Mouse (Mus musculus): ENCODE measurements around the gene Dennd4b.
"Not testable (repeated sequence)": the region's sequence is repeated elsewhere in the genome, so short reads cannot be mapped to it uniquely, and the experiment has no call there.

Gene Dennd4b

DNA sequence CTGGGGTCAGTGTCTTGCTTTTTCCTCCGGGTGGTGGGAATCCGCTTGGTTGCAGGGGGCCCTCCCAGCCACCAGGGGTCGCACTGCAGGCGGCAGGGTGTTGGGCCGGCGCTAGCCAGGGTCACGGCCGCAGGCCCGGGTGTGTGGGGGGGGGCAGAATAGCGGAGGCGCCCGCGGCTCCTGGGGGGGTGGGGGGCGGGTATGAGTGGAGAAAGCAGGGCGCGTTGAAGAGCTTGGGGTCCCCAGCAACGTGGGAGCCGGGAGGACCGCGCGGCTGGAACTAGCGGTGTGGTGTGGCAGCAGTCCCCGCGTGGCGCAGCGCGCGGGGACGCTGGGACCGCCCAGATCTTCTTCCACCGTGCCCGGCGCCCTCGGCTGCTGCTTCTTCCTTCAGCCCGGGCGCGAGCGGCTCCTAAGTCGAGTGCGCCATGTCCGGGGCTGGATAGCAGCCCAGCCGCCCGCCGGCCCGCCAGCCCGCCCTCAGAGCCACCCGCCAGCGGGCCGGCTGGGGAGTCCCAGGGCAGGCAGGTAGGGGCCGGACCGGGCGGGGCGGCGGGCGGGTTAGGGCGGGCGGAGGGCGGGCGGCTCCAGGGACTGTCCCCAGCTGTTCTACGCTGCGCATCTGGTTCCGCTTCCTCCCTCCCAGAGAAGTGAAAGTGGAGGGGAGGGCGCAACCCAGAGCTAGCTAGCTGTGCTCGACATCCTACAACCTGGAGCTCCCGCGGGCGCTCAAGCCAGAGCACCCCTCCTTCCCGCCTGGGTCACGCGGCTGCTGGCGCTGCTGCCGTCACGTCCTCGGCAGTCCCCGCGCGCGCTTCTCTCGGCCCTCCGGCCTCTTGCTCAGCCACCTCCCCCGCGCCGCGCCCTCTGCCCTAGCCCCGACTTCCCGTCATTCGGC is at the start of gene Dennd4b:
Gene Dennd4b (plus strand): TSS at position 152 of the 898 bp plus-strand sequence.
- peak; percentile 94 for DNase-seq (ENCODE audit: extremely low spot score, low spot score)

DNA sequence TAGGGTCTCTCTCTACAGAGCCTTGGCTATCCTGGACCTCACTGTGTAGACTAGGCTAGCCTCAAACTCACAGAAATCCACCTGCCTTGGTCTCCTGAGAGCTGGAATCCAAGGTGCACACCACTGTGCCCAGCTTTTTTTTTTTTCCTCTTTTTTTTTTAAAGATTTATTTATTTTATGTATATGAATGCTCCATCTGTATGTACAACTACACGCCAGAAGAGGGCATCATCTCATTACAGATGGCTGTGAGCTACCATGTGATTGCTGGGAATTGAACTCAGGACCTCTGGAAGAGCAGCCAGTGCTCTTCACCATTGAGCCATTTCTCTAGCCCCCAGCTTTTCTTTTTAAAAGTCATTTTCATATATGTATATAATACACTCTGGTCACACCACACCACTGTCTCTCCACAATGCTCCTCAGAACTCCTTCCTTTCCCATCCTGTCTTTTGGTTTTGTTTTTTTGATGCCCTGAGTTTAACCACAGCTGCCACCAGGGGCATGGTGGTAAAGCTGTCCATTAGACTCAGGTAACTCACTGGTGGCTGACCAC is 49.1 kb upstream of the Dennd4b start:
- no peak for DNase-seq (ENCODE audit: extremely low spot score, low spot score)

DNA sequence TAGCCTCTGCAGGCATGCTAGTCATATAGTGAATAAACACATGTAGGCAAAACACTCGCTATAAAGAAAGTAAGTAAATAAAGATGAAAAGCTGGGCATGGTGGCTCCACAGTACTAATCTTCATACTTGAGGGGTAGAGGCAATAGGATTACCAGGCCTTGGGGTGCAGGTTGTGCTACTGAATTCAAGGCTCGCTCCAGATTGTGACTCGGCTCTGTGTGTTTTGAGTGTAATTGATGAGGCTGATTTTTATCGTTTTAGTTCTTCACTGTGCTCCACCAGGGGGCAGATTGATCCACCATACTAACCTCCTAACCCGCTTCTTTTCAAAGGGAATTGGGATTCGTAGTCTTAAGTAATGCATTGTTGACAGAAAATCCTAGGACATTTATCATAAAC is 44.9 kb upstream of the Dennd4b start:
- DNase-seq (ENCODE audit: extremely low spot score, low spot score) = peak; percentile 51

DNA sequence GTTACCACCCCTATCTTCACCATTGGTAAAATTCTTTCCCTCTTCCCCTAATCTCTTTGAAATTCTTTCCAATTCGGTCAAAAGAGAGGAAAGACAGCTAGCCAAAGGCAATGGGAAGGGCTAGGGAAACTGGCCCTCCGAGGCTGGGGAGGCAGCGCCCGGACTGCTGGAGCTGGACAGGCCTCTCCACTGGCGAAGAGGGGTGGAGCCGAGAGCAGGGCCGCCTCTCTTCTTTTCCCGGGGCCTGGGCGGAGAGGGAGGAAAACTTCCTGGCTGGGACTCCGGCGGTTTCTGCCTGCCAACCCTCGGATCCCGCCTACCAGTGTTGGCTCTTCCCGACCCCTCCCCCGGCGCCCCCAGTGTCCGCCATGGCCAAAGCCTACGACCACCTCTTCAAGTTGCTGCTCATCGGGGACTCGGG is 44.4 kb upstream of the Dennd4b start:
- peak; percentile 75 for DNase-seq (ENCODE audit: extremely low spot score, low spot score)

DNA sequence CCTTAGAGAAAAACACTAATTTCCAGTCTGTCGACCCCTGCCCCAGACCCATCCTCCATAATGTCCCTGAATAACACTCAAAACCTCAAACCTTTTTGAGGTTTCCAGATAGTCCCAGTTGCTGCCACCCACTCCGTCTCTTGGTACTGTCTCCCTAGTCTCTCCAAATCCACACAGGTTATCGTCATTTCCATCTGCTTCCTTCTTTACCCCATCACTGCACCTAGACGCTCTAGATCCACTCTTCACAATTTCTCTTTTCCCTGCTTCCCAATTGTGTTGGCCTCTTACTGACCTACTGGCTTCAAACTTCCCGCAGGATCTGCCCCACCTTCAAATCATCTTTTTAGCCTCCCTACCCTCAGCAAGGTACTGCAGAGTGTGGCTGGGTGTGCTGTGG is 43.9 kb upstream of the Dennd4b start:
- no peak for DNase-seq (ENCODE audit: extremely low spot score, low spot score)

DNA sequence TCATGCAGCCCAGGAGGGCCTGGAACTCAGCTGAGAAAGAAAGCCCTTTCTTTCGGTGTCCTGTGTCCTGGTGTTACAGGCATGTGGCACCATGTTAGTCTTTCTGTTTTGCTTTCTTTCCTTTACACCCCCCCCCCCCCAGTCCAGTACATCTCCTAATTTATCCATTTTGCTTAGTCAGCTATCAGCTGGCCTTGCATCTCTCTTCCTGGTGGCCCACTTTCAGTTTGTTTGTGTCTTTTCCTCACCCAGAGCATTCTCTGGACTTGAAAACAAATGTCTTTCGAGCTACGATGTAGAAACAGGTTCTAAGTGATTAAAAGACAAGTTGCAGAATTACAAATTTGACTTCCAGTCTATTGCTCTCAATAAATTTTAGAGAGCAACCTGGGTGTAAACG is 42.5 kb upstream of the Dennd4b start:
- DNase-seq (ENCODE audit: extremely low spot score, low spot score) = no peak

DNA sequence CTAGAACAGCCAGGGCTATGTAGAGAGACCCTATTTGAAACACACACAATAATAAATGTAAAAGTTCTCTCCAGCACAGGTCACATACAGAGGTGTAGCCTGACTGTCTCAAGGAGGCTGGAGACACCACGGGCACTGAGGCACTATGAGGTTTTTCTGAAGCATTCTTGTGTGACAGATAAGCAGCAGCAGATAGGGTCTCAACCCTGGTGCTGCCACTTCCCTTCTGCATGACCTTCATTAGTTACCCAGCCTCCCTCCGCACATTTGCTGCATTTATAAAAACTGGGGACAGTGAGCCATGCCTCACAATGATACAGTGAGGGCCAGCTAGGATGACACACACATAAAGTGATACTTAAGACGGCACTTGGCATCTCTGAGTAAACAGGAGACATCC is 42.0 kb upstream of the Dennd4b start:
- no peak for DNase-seq (ENCODE audit: extremely low spot score, low spot score)

DNA sequence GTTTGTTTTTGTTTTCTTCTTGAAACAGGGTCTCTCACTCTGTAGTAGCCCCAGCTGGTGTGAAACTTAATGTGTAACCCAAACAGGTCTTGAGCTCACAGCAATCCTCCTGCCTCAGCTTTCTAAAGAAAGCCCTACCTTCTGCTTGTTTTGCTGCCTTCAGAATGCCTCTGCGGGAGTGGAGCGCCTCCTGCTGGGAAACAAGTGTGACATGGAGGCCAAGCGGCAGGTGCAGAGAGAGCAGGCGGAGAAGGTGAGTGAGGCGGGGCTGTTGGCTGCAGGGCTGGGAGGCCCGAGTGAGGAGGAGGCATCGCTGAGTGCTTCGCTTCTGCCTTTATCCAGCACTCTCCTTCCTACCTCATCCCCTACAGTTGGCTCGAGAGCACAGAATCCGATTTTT is 40.7 kb upstream of the Dennd4b start:
- no peak for DNase-seq (ENCODE audit: extremely low spot score, low spot score)

DNA sequence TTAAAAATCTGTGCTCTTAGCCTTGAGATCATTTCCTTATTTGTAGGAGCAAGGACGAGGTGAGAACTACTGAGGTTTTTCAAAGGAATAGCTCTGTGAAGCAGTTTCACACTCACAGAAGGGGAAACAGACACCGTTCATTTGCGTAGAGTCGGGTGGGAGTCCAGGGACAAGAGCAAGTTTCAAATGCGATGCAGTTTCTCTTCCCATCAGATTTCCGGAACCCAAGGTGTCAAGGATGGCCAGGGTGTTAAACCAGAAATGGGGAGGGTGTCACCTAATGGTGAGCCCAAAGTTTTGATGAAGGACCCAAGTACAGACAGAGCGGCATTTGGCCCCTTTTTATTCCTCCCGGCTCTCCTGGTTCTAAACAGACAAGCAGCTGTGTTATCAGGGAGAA is 33.9 kb upstream of the Dennd4b start:
- DNase-seq (ENCODE audit: extremely low spot score, low spot score) = no peak

DNA sequence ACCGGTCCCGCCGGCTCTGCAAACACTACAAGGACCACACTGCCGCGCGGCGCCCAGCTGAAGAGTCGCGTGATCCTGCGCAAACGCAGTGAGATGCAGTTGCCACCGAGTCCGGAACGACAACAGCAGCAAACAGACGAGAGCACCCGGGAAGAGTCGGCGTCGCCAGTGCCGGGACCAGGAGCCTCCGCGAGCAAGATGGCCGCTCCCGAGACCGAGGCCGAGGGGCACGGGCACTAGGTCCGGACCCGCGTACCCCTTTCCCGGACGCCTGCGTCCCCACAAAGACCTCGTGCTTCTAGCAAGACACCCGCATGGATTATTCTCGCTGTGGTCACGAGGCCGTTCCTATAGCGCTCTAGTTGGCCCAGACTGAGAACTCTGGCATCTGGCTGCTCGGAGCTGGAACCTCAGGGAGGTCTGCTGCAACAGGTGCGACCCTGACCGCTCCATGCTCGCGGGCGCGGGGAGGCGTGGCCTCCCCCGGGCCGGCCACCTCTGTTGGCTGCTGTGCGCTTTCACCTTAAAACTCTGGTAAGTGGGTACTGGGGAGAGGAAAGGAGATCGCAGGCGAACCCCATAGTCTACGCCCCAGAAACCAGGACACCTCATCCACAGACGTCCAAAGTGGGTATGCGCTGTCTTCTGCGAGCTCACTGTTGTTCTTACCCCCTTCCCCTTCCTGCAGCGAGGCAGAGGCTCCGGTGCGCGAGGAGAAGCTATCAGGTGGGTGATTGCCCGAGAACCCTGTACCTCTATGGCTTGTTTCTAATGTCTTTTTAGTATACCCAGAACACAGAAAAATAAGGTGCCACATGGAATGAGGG is 33.3 kb upstream of the Dennd4b start, which contains the start of gene Jtb:
Gene Jtb (plus strand): TSS at position 91 of the 827 bp plus-strand sequence.
- peak; percentile 90 for DNase-seq (ENCODE audit: extremely low spot score, low spot score)

DNA sequence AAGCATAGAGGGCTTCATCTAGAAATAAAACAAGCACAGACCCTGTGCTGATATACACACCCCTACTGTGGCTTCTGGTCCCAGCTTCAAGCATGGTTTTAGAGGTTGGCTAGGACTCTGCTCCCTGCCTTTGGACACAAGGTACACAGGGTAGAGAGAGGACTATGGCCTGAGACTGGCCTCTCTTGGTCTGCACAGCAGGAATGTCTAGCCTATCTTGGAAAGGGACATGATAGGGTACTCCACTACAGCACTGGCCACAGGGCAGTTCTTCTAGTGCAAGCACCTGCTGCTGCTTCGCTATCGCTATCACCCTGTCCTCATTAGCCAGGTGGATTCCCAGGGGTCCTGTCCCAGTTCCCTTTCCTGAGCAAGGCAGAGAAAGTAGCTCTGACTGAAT is 23.7 kb upstream of the Dennd4b start:
- no peak for DNase-seq (ENCODE audit: extremely low spot score, low spot score)

DNA sequence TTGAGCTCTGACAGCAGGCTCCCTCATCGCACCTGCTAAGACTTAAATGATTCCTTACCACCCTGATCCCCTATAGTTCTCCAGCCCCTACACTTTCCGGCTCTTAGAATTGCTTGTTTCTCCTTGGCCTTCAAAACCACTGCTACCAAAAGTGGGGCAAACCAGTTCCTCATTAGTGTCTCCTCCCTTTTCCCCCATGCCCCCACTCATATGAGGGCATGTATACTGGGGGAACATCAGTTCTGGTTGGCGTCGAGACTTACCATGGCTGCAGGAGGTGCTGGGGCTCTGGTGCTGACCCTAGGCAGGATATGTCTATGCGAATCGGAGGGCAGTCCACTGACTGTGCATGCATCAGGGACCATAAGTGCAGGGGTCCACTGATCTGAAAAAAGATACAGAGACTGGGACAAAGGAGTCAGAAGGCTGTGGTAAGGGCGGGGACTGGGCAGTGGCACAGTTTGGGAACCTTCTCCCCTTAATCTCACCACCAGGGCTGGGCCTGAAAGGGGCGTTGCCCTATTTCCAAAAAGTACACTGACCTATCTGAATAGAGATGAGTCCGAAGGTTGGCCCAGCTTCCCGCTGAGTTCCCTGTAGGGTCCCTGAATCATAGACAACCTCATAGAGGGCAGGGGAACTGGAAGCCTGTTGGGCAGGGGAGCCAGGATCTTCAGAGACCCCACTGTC is 23.2 kb upstream of the Dennd4b start:
- DNase-seq (ENCODE audit: extremely low spot score, low spot score) = no peak

DNA sequence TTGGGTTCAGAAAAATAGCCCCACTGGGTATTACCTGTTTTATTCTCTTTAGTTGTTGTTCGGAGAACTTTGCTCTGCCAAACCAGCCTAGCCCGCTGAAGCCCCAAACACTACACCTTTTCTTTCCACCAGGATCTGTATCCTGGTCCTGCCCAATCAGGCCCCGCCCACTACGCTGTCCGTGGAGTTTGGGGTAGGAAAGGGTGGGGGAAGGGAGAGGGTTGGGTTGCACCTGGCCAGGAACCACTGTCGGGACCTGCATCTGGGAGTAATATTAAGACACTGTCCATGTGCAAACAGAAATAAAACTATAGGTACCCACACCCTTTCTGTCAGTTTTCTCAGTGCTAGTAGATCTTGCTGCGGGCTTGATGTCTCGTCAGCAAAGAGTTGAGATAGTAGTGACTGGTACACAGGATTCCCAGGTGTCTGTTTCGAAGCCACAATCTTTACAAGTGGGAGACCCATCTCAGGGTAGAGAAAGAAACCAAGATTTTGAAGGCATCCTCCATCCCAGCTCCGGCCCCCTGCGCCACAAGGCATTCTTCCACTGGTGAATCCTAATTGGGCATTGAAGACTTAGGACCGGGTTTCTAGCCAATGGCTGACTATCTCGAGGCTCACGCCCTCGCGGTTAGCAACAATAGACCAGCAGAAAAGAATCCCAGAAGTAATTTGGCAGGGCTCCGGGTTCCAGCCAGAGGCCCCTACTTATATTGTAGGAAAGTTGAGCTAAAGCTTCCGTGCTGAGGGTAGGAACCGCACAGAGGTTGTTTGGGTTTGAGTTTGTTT is 21.8 kb upstream of the Dennd4b start, which contains the start of gene Creb3l4:
Gene Creb3l4 (minus strand): TSS at position 529 of the 792 bp plus-strand sequence.
- peak; percentile 69 for DNase-seq (ENCODE audit: extremely low spot score, low spot score)

DNA sequence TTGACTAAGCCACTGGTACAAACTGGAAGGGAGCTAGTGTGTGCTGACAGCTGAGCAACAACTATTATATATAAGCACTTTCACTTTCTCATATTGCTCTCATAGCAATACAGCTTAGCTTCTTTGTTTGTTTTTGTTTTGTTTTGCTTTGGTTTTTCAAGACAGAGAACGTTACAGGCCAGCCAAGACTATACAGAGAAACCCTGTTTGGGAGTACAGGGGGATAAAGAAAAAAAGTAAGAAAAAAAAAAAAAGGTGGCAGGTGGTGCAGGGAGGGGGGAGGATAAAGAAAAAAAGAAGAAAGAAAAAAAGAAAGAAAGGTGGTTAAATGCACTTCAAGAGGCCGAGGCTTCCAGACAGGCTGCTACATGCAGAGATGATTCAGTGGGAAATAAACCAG is 19.6 kb upstream of the Dennd4b start:
- no peak for DNase-seq (ENCODE audit: extremely low spot score, low spot score)

DNA sequence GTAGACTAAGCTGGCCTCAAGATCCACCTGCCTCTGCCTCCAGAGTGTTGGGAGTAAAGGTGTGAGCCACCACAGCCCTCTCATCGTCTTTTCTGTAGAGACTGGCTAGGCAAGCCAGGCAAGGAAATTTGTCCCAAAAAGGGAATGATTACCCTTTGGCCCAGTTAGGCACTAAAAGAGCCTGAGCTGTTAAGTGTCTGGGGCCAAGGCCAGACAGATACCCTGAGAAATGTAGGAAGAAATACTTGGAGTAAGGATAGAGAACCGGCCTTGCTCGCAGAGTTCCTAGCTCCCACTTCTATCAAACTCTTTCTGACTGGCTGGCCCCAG is 17.4 kb upstream of the Dennd4b start:
- no peak for DNase-seq (ENCODE audit: extremely low spot score, low spot score)

DNA sequence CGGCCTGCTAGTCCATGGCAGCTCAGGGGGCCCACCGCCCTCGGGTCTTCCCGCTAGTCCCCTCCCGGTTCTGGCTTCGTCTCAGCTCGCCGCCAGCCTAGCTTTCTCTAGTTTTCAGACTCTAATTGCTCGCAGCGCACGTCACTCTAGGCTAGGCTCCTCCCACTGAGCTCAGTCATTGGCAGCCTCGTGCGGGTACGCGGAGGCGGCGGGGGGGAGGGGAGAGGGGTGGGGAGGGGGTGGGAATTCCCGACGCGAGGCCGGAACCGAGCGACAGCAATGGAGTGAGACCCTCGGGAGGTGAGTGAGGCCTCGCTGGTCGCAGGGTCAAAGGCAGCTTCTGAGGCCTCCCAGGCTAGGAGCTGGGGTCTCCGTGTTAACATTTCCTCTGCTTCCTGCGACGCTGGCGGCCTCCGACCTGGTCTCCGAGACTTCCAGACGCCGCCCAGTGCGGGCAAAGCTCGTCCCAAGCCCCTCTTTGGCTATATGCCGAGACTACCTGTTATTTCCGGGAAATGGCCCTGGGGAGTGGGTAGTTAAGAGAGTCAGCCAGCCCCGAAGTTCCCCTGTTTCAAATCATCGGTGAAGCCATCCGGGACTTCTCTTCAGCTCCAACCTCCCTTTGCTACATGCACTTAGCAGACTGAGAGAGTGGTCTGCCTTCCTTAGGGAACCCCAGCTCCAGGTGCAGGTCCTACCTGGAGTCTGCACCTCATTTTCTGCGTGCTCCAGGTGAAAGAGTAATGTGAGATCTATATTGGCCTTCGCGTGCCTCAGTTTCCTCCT is 16.8 kb upstream of the Dennd4b start, which contains the start of gene Slc39a1:
Gene Slc39a1 (plus strand): TSS at position 213 of the 786 bp plus-strand sequence.
- peak; percentile 92 for DNase-seq (ENCODE audit: extremely low spot score, low spot score)

DNA sequence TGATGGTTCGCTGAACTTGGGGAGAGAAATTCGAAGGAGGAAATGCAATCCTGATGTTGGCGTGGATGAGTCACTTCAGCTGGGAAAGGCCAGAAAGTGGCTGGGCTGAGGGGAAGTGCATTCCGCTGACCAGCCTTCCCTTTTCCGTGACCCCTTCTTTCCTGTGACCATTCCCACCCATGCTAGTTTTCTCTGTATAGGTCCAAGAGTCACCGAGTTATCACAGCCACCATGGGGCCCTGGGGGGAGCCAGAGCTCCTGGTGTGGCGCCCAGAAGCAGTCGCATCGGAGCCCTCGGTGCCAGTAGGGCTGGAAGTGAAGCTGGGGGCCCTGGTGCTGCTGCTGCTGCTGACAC is 16.3 kb upstream of the Dennd4b start:
- no peak for DNase-seq (ENCODE audit: extremely low spot score, low spot score)

DNA sequence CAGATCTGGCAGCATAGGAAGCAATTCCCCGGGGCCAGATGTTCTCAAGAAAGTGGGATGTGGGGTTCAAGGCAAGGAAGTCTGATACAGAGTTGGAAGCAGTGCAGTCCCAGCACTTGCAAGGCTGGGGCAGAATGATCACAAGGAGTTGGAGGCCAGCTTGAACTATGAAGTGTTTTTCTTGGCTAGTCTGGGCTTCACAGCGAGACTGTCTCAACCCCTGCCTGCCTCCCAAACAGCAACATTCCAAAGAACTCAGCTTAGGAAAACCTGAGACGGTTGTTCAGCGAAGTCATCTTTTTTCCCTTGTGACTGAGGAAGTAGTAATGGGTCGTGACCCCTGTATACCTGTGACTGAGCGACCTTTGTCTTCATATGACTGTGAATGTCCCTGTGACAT is 14.2 kb upstream of the Dennd4b start:
- no peak for DNase-seq (ENCODE audit: extremely low spot score, low spot score)

DNA sequence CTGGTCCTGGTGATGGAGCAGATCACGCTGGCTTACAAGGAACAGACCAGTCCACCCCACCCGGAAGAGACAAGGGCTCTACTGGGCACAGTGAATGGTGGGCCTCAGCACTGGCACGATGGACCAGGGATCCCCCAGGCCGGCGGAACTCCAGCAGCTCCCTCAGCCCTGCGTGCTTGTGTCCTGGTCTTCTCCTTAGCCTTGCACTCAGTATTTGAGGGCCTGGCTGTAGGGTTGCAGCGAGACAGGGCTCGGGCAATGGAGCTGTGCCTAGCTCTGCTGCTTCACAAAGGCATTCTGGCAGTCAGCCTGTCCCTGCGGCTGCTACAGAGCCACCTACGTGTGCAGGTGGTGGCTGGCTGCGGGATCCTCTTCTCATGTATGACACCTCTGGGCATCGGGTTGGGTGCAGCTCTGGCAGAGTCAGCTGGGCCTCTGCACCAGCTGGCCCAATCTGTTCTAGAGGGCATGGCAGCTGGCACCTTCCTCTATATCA is 13.2 kb upstream of the Dennd4b start:
- DNase-seq (ENCODE audit: extremely low spot score, low spot score) = not testable (repeated sequence)

DNA sequence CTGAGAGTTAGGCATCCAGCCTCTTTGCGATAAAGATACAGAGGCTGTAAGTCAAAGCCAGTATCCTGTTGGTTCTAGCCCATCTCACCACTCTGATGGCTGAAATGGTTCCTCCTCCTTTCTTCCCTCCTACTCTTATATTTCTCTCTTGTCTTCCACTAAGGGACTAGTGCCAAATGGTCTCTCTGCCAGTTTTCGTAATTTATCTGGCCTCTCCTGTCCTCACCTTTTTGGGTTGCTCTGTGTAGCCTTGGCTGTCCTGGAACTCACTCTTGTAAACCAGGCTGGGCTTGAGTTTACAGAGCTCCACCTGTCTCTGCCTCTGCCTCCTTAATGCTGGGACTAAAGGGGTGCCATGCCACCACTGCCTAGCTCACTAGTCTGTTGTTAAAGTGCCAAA is 12.3 kb upstream of the Dennd4b start:
- DNase-seq (ENCODE audit: extremely low spot score, low spot score) = not testable (repeated sequence)
